8 mouse cellular contexts compared by ENCODE assay signal in the genomic region with DNA sequence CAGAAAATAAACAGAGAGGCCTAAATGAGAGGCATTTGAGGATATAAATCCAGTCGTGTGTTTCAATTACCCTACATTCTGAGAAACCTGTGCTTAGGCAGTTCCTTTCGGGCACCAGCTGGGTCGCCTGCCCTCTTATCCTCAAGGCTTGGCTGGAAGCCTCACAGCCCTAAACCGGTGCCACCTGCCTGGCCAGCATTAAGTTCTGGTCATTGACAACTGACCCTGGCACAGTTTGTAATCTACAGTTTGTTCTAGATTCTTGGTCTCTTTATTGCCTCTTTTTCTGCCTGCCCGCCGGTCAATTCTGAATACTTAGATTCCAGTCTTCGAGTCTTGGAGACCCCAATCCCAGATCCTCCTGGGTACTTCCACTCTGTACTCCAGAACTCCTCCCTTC. TPM values are rescaled to one million over a fixed set of nuclear protein-coding genes. Genes with fewer than 3 reads are reported as not detected.
DNase-seq lines count a peak whose midpoint lies in the region; ATAC-seq lines count a peak whose summit lies in the region.

No protein-coding gene starts in this region.

- DNase-seq in heart, postnatal 14 days = no peak
- DNase-seq in induced T-regulatory cell, adult 2 months (ENCODE audit: low read depth) = peak; percentile 29
- DNase-seq in left cerebral cortex, postnatal 25 days (ENCODE audit: low spot score in 2 of 2) = no peak
- DNase-seq in spleen, postnatal 10 days (ENCODE audit: low spot score in 2 of 2) = no peak

- peaks cover 18% of the 10 kb centered on the region for H3K4me1 ChIP-seq in heart, embryonic 12.5 days (replicated peaks)
- H3K4me1 ChIP-seq in brown adipose tissue, adult 24 weeks (ENCODE audit: control insufficient read depth, insufficient read depth, insufficient read length, low read length) = peaks cover 4% of the 10 kb centered on the region
- H3K4me1 ChIP-seq in liver, embryonic 16.5 days (ENCODE audit: control insufficient read depth, low read depth, low read length) = peaks cover 31% of the 10 kb centered on the region

- no peaks in the 10 kb centered on the region for H3K27me3 ChIP-seq in heart, embryonic 12.5 days (replicated peaks)
- no peaks in the 10 kb centered on the region for H3K27me3 ChIP-seq in liver, embryonic 16.5 days (ENCODE audit: control insufficient read depth, insufficient read depth, low read depth, low read length)

- no peak overlapping the region for H3K27ac ChIP-seq in heart, embryonic 12.5 days (ENCODE audit: poor library complexity, severe bottlenecking)
- no peak overlapping the region for H3K27ac ChIP-seq in brown adipose tissue, adult 24 weeks (replicated peaks; ENCODE audit: low read depth, low read length)
- no peak overlapping the region; the same call in 1 of the 2 replicates for H3K27ac ChIP-seq in liver, embryonic 16.5 days (ENCODE audit: low read length)

- H3K9ac ChIP-seq in heart, embryonic 12.5 days = peak overlapping the region; percentile 94
- peak overlapping the region; percentile 84 for H3K9ac ChIP-seq in liver, embryonic 16.5 days (ENCODE audit: low read depth, low read length)

- H3K36me3 ChIP-seq in heart, embryonic 12.5 days = peaks cover 6% of the 10 kb centered on the region; the same call in 1 of the 2 replicates
- no peaks in the 10 kb centered on the region for H3K36me3 ChIP-seq in liver, embryonic 16.5 days (ENCODE audit: control insufficient read depth, insufficient read depth)

- no peaks in the 10 kb centered on the region for H3K9me3 ChIP-seq in heart, embryonic 12.5 days (replicated peaks)
- no peaks in the 10 kb centered on the region for H3K9me3 ChIP-seq in liver, embryonic 16.5 days (replicated peaks; ENCODE audit: control insufficient read depth, low read length)

- H3K4me3 ChIP-seq in heart, embryonic 12.5 days = peak overlapping the region; percentile 73
- peak overlapping the region; percentile 73 for H3K4me3 ChIP-seq in brown adipose tissue, adult 24 weeks (ENCODE audit: insufficient read depth, low read depth, low read length)
- peak overlapping the region; percentile 73 for H3K4me3 ChIP-seq in liver, embryonic 16.5 days (ENCODE audit: low read depth, low read length)

- no peak for ATAC-seq in heart, embryonic 12.5 days (ENCODE audit: insufficient number of reproducible peaks, low FRiP score)
- ATAC-seq in liver, embryonic 16.5 days (ENCODE audit: low read depth) = no peak
- ATAC-seq in megakaryocyte-erythroid progenitor cell, adult 5-6 weeks (replicated peaks; ENCODE audit: low FRiP score, low TSS enrichment, poor library complexity, severe bottlenecking) = no peak

- 24% methylated on average over 7 of the region's 7 CpGs for WGBS in heart, embryonic 12.5 days
- 3% methylated on average over 7 of the region's 7 CpGs for WGBS in liver, embryonic 16.5 days (ENCODE audit: insufficient replicate concordance)

- peak overlapping the region; percentile 90 for H3K4me2 ChIP-seq in heart, embryonic 12.5 days
- peak overlapping the region; percentile 98 for H3K4me2 ChIP-seq in liver, embryonic 16.5 days (ENCODE audit: low read depth, low read length)

- intact Hi-C loops in heart, postnatal 14 days (cut with DNase I) = no loop called here
- intact Hi-C loops in left cerebral cortex, postnatal 25 days (cut with DNase I) = no loop called here

RNA-seq across cellular contexts. Expression of a gene that starts 10.7 kb away (rescaled TPM):
- polyA plus RNA-seq in heart, embryonic 12.5 days (2016; fragmentation: Nextera tagmentation; extraction: Ambion mirVana) = 18.7 and 20.3 TPM in 2 replicates
- total RNA-seq in heart, postnatal 14 days (2021) = 1 to 10 TPM; 6.0 to 7.4 TPM
- 2.8 and 2.9 TPM in 2 replicates for polyA plus RNA-seq in brown adipose tissue, adult 24 weeks (2012; ENCODE audit: insufficient read depth, insufficient read length, missing spikeins)
- polyA plus RNA-seq in liver, embryonic 16.5 days (2015; fragmentation: Nextera tagmentation; extraction: Ambion mirVana) = 49.7 and 56.2 TPM in 2 replicates
- total RNA-seq in megakaryocyte-erythroid progenitor cell, adult 5-6 weeks (2014; fragmentation: Nextera tagmentation) = 94.2 and 96.1 TPM in 2 replicates
- total RNA-seq in megakaryocyte-erythroid progenitor cell, adult 5-6 weeks (2017) = 45.7 and 66.1 TPM in 2 replicates
- total RNA-seq in left cerebral cortex, postnatal 25 days (2021) = 1 to 10 TPM; 7.1 to 9.4 TPM

RNA-seq across cellular contexts. Expression of a gene that starts 19.6 kb away (rescaled TPM):
- 67.5 and 73.3 TPM in 2 replicates for polyA plus RNA-seq in heart, embryonic 12.5 days (2016; fragmentation: Nextera tagmentation; extraction: Ambion mirVana)
- total RNA-seq in heart, postnatal 14 days (2021) = 10 to 100 TPM; 30.7 to 31.3 TPM
- 27.3 and 27.6 TPM in 2 replicates for polyA plus RNA-seq in brown adipose tissue, adult 24 weeks (2012; ENCODE audit: insufficient read depth, insufficient read length, missing spikeins)
- polyA plus RNA-seq in liver, embryonic 16.5 days (2015; fragmentation: Nextera tagmentation; extraction: Ambion mirVana) = 40.2 and 43.8 TPM in 2 replicates
- total RNA-seq in megakaryocyte-erythroid progenitor cell, adult 5-6 weeks (2014; fragmentation: Nextera tagmentation) = 95.7 and 133 TPM in 2 replicates
- total RNA-seq in megakaryocyte-erythroid progenitor cell, adult 5-6 weeks (2017) = 29.6 and 46.5 TPM in 2 replicates
- total RNA-seq in left cerebral cortex, postnatal 25 days (2021) = 100 to 1,000 TPM; 114 to 118 TPM

RNA-seq across cellular contexts. Expression of a gene that starts 27.6 kb away (rescaled TPM):
- polyA plus RNA-seq in heart, embryonic 12.5 days (2016; fragmentation: Nextera tagmentation; extraction: Ambion mirVana) = 35.4 and 36.0 TPM in 2 replicates
- total RNA-seq in heart, postnatal 14 days (2021) = 10 to 100 TPM; 37.4 to 39.4 TPM
- 4.4 and 6.3 TPM in 2 replicates for polyA plus RNA-seq in brown adipose tissue, adult 24 weeks (2012; ENCODE audit: insufficient read depth, insufficient read length, missing spikeins)
- 7.1 and 8.6 TPM in 2 replicates for polyA plus RNA-seq in liver, embryonic 16.5 days (2015; fragmentation: Nextera tagmentation; extraction: Ambion mirVana)
- total RNA-seq in megakaryocyte-erythroid progenitor cell, adult 5-6 weeks (2014; fragmentation: Nextera tagmentation) = 2.5 and 5.4 TPM in 2 replicates
- total RNA-seq in megakaryocyte-erythroid progenitor cell, adult 5-6 weeks (2017) = 1.1 and 1.4 TPM in 2 replicates
- total RNA-seq in left cerebral cortex, postnatal 25 days (2021) = 10 to 100 TPM; 27.8 to 30.8 TPM

RNA-seq across cellular contexts. Expression of a gene that starts 46.9 kb away (rescaled TPM):
- 159 and 168 TPM in 2 replicates for polyA plus RNA-seq in heart, embryonic 12.5 days (2016; fragmentation: Nextera tagmentation; extraction: Ambion mirVana)
- 100 to 1,000 TPM; 148 to 162 TPM for total RNA-seq in heart, postnatal 14 days (2021)
- 22.4 and 28.7 TPM in 2 replicates for polyA plus RNA-seq in brown adipose tissue, adult 24 weeks (2012; ENCODE audit: insufficient read depth, insufficient read length, missing spikeins)
- polyA plus RNA-seq in liver, embryonic 16.5 days (2015; fragmentation: Nextera tagmentation; extraction: Ambion mirVana) = 25.9 and 29.3 TPM in 2 replicates
- total RNA-seq in megakaryocyte-erythroid progenitor cell, adult 5-6 weeks (2014; fragmentation: Nextera tagmentation) = 97.0 and 99.9 TPM in 2 replicates
- 10.8 and 21.3 TPM in 2 replicates for total RNA-seq in megakaryocyte-erythroid progenitor cell, adult 5-6 weeks (2017)
- total RNA-seq in left cerebral cortex, postnatal 25 days (2021) = 10 to 100 TPM; 21.9 to 25.0 TPM

RNA-seq across cellular contexts. Expression of a gene that starts 47.5 kb away (rescaled TPM):
- polyA plus RNA-seq in heart, embryonic 12.5 days (2016; fragmentation: Nextera tagmentation; extraction: Ambion mirVana) = not detected in 2 replicates
- total RNA-seq in heart, postnatal 14 days (2021) = not detected
- not detected in 2 replicates for polyA plus RNA-seq in brown adipose tissue, adult 24 weeks (2012; ENCODE audit: insufficient read depth, insufficient read length, missing spikeins)
- polyA plus RNA-seq in liver, embryonic 16.5 days (2015; fragmentation: Nextera tagmentation; extraction: Ambion mirVana) = not detected in 2 replicates
- total RNA-seq in megakaryocyte-erythroid progenitor cell, adult 5-6 weeks (2014; fragmentation: Nextera tagmentation) = not detected in 2 replicates
- not detected in 2 replicates for total RNA-seq in megakaryocyte-erythroid progenitor cell, adult 5-6 weeks (2017)
- 1 to 10 TPM; 2.3 to 2.4 TPM for total RNA-seq in left cerebral cortex, postnatal 25 days (2021)

Comparison
In these comparisons a context has a peak if more than half of its experiments do, and no peak if none do; other contexts are left out.
1. RNA of a gene that starts 10.7 kb away (total RNA-seq): 45.7 to 96.1 TPM in megakaryocyte-erythroid progenitor cell, adult 5-6 weeks; 7.1 to 9.4 TPM in left cerebral cortex, postnatal 25 days and 6.0 to 7.4 TPM in heart, postnatal 14 days; every median in the first group is over 4 times any median in the second.
2. RNA of a gene that starts 27.6 kb away (total RNA-seq): 37.4 to 39.4 TPM in heart, postnatal 14 days and 27.8 to 30.8 TPM in left cerebral cortex, postnatal 25 days; 1.1 to 5.4 TPM in megakaryocyte-erythroid progenitor cell, adult 5-6 weeks; every median in the first group is over 4 times any median in the second.
3. Peak in every context shown above with its lines, with median percentiles within 50 percentile points of each other: H3K4me3 ChIP-seq.